8 mouse cellular contexts compared by ENCODE assay signal in genomic region chr11:74555716-74556374, GRCm38 (mm10). TPM values are rescaled to one million over a fixed set of nuclear protein-coding genes. Genes with fewer than 3 reads are reported as not detected.
DNase-seq lines count a peak whose midpoint lies in the region; ATAC-seq and TF ChIP-seq lines count a peak whose summit lies in the region.

No protein-coding gene starts in this region.

- intact Hi-C loops in gastrocnemius, postnatal 36 days (cut with DNase I) = no loop called here

- peak overlapping the region; percentile 58; the same call in 1 of the 2 replicates for H3K4me3 ChIP-seq in G1E (ENCODE audit: low read depth, low read length)
- H3K4me3 ChIP-seq in kidney, embryonic 14.5 days (ENCODE audit: low read length) = no peak overlapping the region
- no peak overlapping the region for H3K4me3 ChIP-seq in thymus, adult 2 months (ENCODE audit: control insufficient read depth, insufficient read depth, low read length)

- peaks cover 71% of the 10 kb centered on the region for H3K36me3 ChIP-seq in G1E (replicated peaks)
- H3K36me3 ChIP-seq in kidney, embryonic 14.5 days (ENCODE audit: control insufficient read depth, insufficient read depth, low read length) = no peaks in the 10 kb centered on the region
- H3K36me3 ChIP-seq in thymus, adult 2 months (ENCODE audit: control insufficient read depth, insufficient read depth, low read length) = no peaks in the 10 kb centered on the region

- no peaks in the 10 kb centered on the region for H3K27me3 ChIP-seq in G1E (ENCODE audit: insufficient read depth, low read length)
- no peaks in the 10 kb centered on the region for H3K27me3 ChIP-seq in kidney, embryonic 14.5 days (ENCODE audit: control insufficient read depth, insufficient read depth, low read length)
- no peaks in the 10 kb centered on the region for H3K27me3 ChIP-seq in thymus, adult 2 months (ENCODE audit: control insufficient read depth, insufficient read depth, low read length)

- DNase-seq in adrenal gland, adult 2 months = peak; percentile 25
- DNase-seq in adrenal gland, postnatal 25 days = no peak
- DNase-seq in G1E (ENCODE audit: low spot score) = peak; percentile 58
- peak; percentile 21 to 22 for DNase-seq in gastrocnemius, postnatal 36 days
- DNase-seq in thymus, adult 2 months = peak; percentile 81
- no peak for DNase-seq in urinary bladder, postnatal 10 days (ENCODE audit: low spot score)

- 51% methylated on average over 9 of the region's 9 CpGs for WGBS in kidney, embryonic 14.5 days
- 4% methylated on average over 9 of the region's 9 CpGs for WGBS in thymus, adult 2 months

- H3K4me1 ChIP-seq in G1E (ENCODE audit: insufficient read depth, low read depth, low read length) = peaks cover 82% of the 10 kb centered on the region
- peaks cover 2% of the 10 kb centered on the region; the same call in 1 of the 2 replicates for H3K4me1 ChIP-seq in kidney, embryonic 14.5 days (ENCODE audit: control insufficient read depth, insufficient read depth, low read length)
- H3K4me1 ChIP-seq in thymus, adult 2 months (replicated peaks; ENCODE audit: control insufficient read depth, insufficient read depth, low read length) = peaks cover 18% of the 10 kb centered on the region

- ATAC-seq in G1E (ENCODE audit: extremely low read depth, insufficient number of reproducible peaks, low FRiP score, poor library complexity, severe bottlenecking) = peak; percentile 82
- peak; percentile 1; the same call in 1 of the 2 replicates for ATAC-seq in kidney, embryonic 14.5 days (ENCODE audit: low FRiP score, low TSS enrichment)
- peak; percentile 48 for ATAC-seq in megakaryocyte-erythroid progenitor cell, adult 5-6 weeks (replicated peaks; ENCODE audit: low FRiP score, low TSS enrichment, poor library complexity, severe bottlenecking)

- no peak for TF ChIP-seq POLR2A in thymus, adult 2 months (IDR thresholded peaks at IDR 0.05; ENCODE audit: control insufficient read depth, extremely low read depth, insufficient read depth, low read length, poor library complexity)

- no peak overlapping the region for H3K4me2 ChIP-seq in kidney, embryonic 14.5 days (replicated peaks; ENCODE audit: low read depth, low read length)

- no peak overlapping the region for H3K27ac ChIP-seq in kidney, embryonic 14.5 days (ENCODE audit: low read depth, low read length)
- H3K27ac ChIP-seq in thymus, adult 2 months (ENCODE audit: control insufficient read depth, insufficient read depth, low read length) = no peak overlapping the region

- H3K9me3 ChIP-seq in G1E (replicated peaks) = no peaks in the 10 kb centered on the region
- no peaks in the 10 kb centered on the region for H3K9me3 ChIP-seq in kidney, embryonic 14.5 days (ENCODE audit: control insufficient read depth, low read length)

- TF ChIP-seq CTCF in G1E (IDR thresholded peaks at IDR 0.05; ENCODE audit: low read depth, low read length) = no peak
- TF ChIP-seq CTCF in thymus, adult 2 months (IDR thresholded peaks at IDR 0.05; ENCODE audit: borderline replicate concordance, control insufficient read depth, extremely low read depth, insufficient read depth, low read length, poor library complexity) = no peak

- H3K9ac ChIP-seq in kidney, embryonic 14.5 days (ENCODE audit: low read depth, low read length) = no peak overlapping the region

RNA-seq across cellular contexts. Expression of gene Rap1gap2, which starts 54.9 kb away (rescaled TPM):
- total RNA-seq in adrenal gland, adult 2 months (2021) = 10 to 100 TPM in 1 of 2 experiments, 1 to 10 TPM in 1; 6.1 to 12.9 TPM
- 4.8 and 5.1 TPM in 2 replicates for polyA plus RNA-seq in adrenal gland, adult 2 months (2012; rRNA removed)
- total RNA-seq in adrenal gland, postnatal 25 days (2021) = 5.9 and 11.5 TPM in 2 replicates
- total RNA-seq in G1E (2014; fragmentation: Nextera tagmentation) (8.3 and 9.4 TPM in 2 replicates), G1E (2017) (11.4 and 11.7 TPM in 2 replicates)
- 8.7 and 8.9 TPM in 2 replicates for polyA plus RNA-seq in G1E (2012)
- total RNA-seq in gastrocnemius, postnatal 36 days (2021) = 10 to 100 TPM in 1 of 2 experiments, 1 to 10 TPM in 1; 9.7 to 12.4 TPM
- 4.1 and 5.0 TPM in 2 replicates for polyA plus RNA-seq in kidney, embryonic 14.5 days (2014; fragmentation: Nextera tagmentation; extraction: Ambion mirVana)
- total RNA-seq in megakaryocyte-erythroid progenitor cell, adult 5-6 weeks (2014; fragmentation: Nextera tagmentation) = 1.5 and 2.3 TPM in 2 replicates
- total RNA-seq in megakaryocyte-erythroid progenitor cell, adult 5-6 weeks (2017) = 1.6 and 2.6 TPM in 2 replicates
- polyA plus RNA-seq in thymus, adult 2 months (2012; rRNA removed) = 6.0 and 7.0 TPM in 2 replicates

Comparison
In these comparisons a context has a peak if more than half of its experiments do, and no peak if none do; other contexts are left out.
1. DNase-seq: peak in adrenal gland, adult 2 months (single experiment), G1E (single experiment), gastrocnemius, postnatal 36 days (2 of 2) and thymus, adult 2 months (single experiment); none in adrenal gland, postnatal 25 days (single experiment) and urinary bladder, postnatal 10 days (single experiment).
2. ATAC-seq: peak in every context shown above with its lines; median percentile 82 in G1E; 48 in megakaryocyte-erythroid progenitor cell, adult 5-6 weeks; 1 in kidney, embryonic 14.5 days.